Mouse (Mus musculus) small intestine, adult 2 months (tissue): ENCODE measurements around the gene Olfr247.
"Not testable (repeated sequence)": the region's sequence is repeated elsewhere in the genome, so short reads cannot be mapped to it uniquely, and the experiment has no call there.

Experiments
- CTCF ChIP-seq: fragments of 200-500 bp; IDR thresholded peaks from 2 replicates; pipeline ENCODE4 v1.5.1; 2012; ENCODE audit warnings: low read depth, mild to moderate bottlenecking, control low read depth, inconsistent platforms, low read length, moderate library complexity, mixed read lengths; ENCODE audit not compliant: insufficient replicate concordance, insufficient read length; ENCODE audit errors: extremely low read depth
- POLR2A ChIP-seq: fragments of 200-500 bp; IDR thresholded peaks from 2 replicates; pipeline ENCODE4 v1.6.1; 2012; ENCODE audit warnings: low read depth, mild to moderate bottlenecking, control low read depth, inconsistent platforms, low read length, moderate library complexity

DNA sequence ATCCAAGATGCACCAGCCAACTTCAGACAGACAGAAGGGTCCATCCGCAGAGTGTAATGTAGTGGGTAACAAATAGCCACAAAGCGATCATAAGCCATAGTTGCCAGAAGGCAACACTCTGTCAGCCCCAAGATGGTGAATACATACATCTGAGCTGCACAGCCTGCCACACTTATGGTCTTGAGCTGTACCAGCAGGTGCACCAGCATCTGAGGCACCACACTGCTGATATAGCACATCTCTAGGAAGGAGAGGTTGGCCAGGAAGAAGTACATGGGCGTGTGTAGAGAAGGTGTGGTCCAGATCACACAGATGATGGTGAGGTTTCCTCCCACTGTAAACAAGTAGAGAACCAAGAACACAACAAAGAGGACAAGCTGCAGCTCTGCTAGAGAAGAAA is 9.7 kb downstream of the Olfr247 start:
- TF ChIP-seq POLR2A, CTCF: not testable (repeated sequence)
